In genomic region chr7:130773171-130773830, GRCm38 (mm10) we compare ENCODE assay signal across 9 mouse cellular contexts. TPM values are rescaled to one million over a fixed set of nuclear protein-coding genes. Genes with fewer than 3 reads are reported as not detected.
A peak's percentile ranks its signal among the peaks of the same experiment; 100 is the strongest.
DNase-seq lines count a peak whose midpoint lies in the region; ATAC-seq and TF ChIP-seq lines count a peak whose summit lies in the region.
"Had no signal": no experiment of that assay in that cellular context is flagged by ENCODE, and none has a peak within 500 bp of the region (broad histone marks: within the 10 kb centered on the region; RNA-seq: fewer than 3 reads in every experiment).

No protein-coding gene starts in this region.

- no peak overlapping the region for H3K27ac ChIP-seq in thymus, adult 2 months (ENCODE audit: control insufficient read depth, insufficient read depth, low read length)
- H3K27ac ChIP-seq in liver, embryonic 13.5 days, result no peak overlapping the region
- no peak overlapping the region for H3K27ac ChIP-seq in forebrain, embryonic 13.5 days
- H3K27ac ChIP-seq: limb, embryonic 12.5 days had no signal

- no peak overlapping the region for H3K4me2 ChIP-seq in liver, embryonic 13.5 days
- H3K4me2 ChIP-seq in forebrain, embryonic 13.5 days, result no peak overlapping the region
- H3K4me2 ChIP-seq: limb, embryonic 12.5 days had no signal

- peak; percentile 31 to 36 for DNase-seq in cerebellum, postnatal 36 days
- no peak for DNase-seq in cerebellum, postnatal 4 days (ENCODE audit: low spot score in 2 of 2)
- DNase-seq in thymus, adult 2 months, result peak; percentile 57
- DNase-seq in thymus, adult 18-20 months, result no peak
- peak; percentile 17 for DNase-seq in liver, embryonic 13.5 days
- peak; percentile 13 to 20 for DNase-seq in spleen, postnatal 36 days (ENCODE audit: low spot score in 2 of 2)

- no peak overlapping the region for H3K4me3 ChIP-seq in thymus, adult 2 months (ENCODE audit: control insufficient read depth, insufficient read depth, low read length)
- H3K4me3 ChIP-seq in liver, embryonic 13.5 days (replicated peaks), result no peak overlapping the region
- no peak overlapping the region for H3K4me3 ChIP-seq in forebrain, embryonic 13.5 days
- H3K4me3 ChIP-seq: limb, embryonic 12.5 days had no signal

- H3K9ac ChIP-seq in liver, embryonic 13.5 days, result no peak overlapping the region
- H3K9ac ChIP-seq in forebrain, embryonic 13.5 days, result no peak overlapping the region
- H3K9ac ChIP-seq: limb, embryonic 12.5 days had no signal

- H3K9me3 ChIP-seq in liver, embryonic 13.5 days (replicated peaks), result no peaks in the 10 kb centered on the region
- no peaks in the 10 kb centered on the region for H3K9me3 ChIP-seq in forebrain, embryonic 13.5 days (replicated peaks)
- H3K9me3 ChIP-seq: limb, embryonic 12.5 days had no signal

- no peak for TF ChIP-seq POLR2A in thymus, adult 2 months (IDR thresholded peaks at IDR 0.05; ENCODE audit: control insufficient read depth, extremely low read depth, insufficient read depth, low read length, poor library complexity)

- no peaks in the 10 kb centered on the region for H3K36me3 ChIP-seq in thymus, adult 2 months (ENCODE audit: control insufficient read depth, insufficient read depth, low read length)
- no peaks in the 10 kb centered on the region for H3K36me3 ChIP-seq in liver, embryonic 13.5 days
- no peaks in the 10 kb centered on the region for H3K36me3 ChIP-seq in forebrain, embryonic 13.5 days (ENCODE audit: poor library complexity, severe bottlenecking)
- H3K36me3 ChIP-seq: limb, embryonic 12.5 days had no signal

- H3K27me3 ChIP-seq in thymus, adult 2 months (ENCODE audit: control insufficient read depth, insufficient read depth, low read length), result no peaks in the 10 kb centered on the region
- H3K27me3 ChIP-seq in liver, embryonic 13.5 days, result no peaks in the 10 kb centered on the region
- no peaks in the 10 kb centered on the region for H3K27me3 ChIP-seq in forebrain, embryonic 13.5 days
- H3K27me3 ChIP-seq: limb, embryonic 12.5 days had no signal

- WGBS in thymus, adult 2 months, result 88% methylated on average over 11 of the region's 11 CpGs
- 62% methylated on average over 11 of the region's 11 CpGs for WGBS in liver, embryonic 13.5 days (ENCODE audit: insufficient replicate concordance)
- 67% methylated on average over 11 of the region's 11 CpGs for WGBS in forebrain, embryonic 13.5 days

- no peak for TF ChIP-seq CTCF in thymus, adult 2 months (IDR thresholded peaks at IDR 0.05; ENCODE audit: borderline replicate concordance, control insufficient read depth, extremely low read depth, insufficient read depth, low read length, poor library complexity)

- peak; percentile 68 for ATAC-seq in granulocyte monocyte progenitor cell, adult 5-6 weeks (replicated peaks; ENCODE audit: poor library complexity, severe bottlenecking)
- ATAC-seq in liver, embryonic 13.5 days (ENCODE audit: low read depth), result 0 out of 2 replicates have a peak, but pooled peaks have one; percentile 52
- no peak for ATAC-seq in forebrain, embryonic 13.5 days

- H3K4me1 ChIP-seq in thymus, adult 2 months (replicated peaks; ENCODE audit: control insufficient read depth, insufficient read depth, low read length), result peaks cover 8% of the 10 kb centered on the region
- peaks cover 15% of the 10 kb centered on the region for H3K4me1 ChIP-seq in liver, embryonic 13.5 days (replicated peaks)
- no peaks in the 10 kb centered on the region for H3K4me1 ChIP-seq in forebrain, embryonic 13.5 days
- H3K4me1 ChIP-seq: limb, embryonic 12.5 days had no signal

RNA-seq across cellular contexts. Expression of gene Btbd16, which starts 0.6 kb away (rescaled TPM):
- polyA plus RNA-seq in thymus, adult 2 months (2012; rRNA removed), result 0.13 and 0.15 TPM in 2 replicates
- total RNA-seq in granulocyte monocyte progenitor cell, adult 5-6 weeks (2014; fragmentation: Nextera tagmentation), result 1.1 TPM in 1 of 2 replicates, not detected in the other
- 0.47 TPM in 1 of 2 replicates, not detected in the other for total RNA-seq in granulocyte monocyte progenitor cell, adult 5-6 weeks (2017)
- polyA plus RNA-seq in liver, embryonic 13.5 days (2015; fragmentation: Nextera tagmentation; extraction: Ambion mirVana), result 0.03 TPM in 1 of 2 replicates, not detected in the other
- not detected in 2 replicates for polyA plus RNA-seq in forebrain, embryonic 13.5 days (2015; fragmentation: Nextera tagmentation; extraction: Ambion mirVana)
- polyA plus RNA-seq: limb, embryonic 12.5 days had no signal

Comparison
In these comparisons a context has a peak if more than half of its experiments do, and no peak if none do; other contexts are left out.
1. DNase-seq: peak in cerebellum, postnatal 36 days (2 of 2), thymus, adult 2 months (single experiment), liver, embryonic 13.5 days (single experiment) and spleen, postnatal 36 days (2 of 2); none in cerebellum, postnatal 4 days (0 of 2) and thymus, adult 18-20 months (0 of 2).